Mouse (Mus musculus) cerebellum, postnatal 36 days (tissue): ENCODE measurements at regions not wholly inside any gene's neighbourhood (a gene's known extent, or its start where the extent isn't known, plus 50 kb on each side); places are given as distances from the start of the nearest gene placed in this dataset.
"Not testable (repeated sequence)": the region's sequence is repeated elsewhere in the genome, so short reads cannot be mapped to it uniquely, and the experiment has no call there.

Source experiments
- DNase-seq, 2 experiments: peaks; one replicate each; pipeline ENCODE4 v3.0.0; 2021 to 2022; ENCODE audit warnings: mixed read lengths in 2 of 2

DNA sequence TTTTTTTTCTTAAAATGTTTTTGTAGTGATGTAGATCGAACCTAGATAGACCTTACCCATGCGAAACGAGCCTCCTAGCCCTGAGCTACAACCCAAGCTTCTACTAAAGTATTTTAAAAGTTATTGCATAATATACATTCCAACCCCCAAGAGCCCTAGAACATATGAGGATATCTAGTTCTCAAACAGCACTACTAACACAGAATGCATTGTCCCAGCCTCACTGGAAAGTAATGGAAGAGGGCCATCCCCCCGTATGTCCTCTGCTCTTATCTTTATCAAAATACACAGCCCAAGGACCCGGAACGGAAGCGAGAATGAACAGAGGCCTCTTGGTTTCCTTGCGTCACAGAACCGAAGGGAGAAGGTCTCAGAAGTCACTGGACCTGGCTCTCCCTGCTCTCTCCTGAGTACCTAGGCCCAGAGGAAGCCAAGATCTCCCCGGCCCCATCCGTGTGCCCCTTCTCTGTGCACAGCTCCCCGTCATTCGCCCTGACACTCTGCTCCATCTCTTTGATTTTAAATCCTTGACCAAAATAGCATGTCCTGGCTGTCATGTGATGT, 165.0 kb upstream of the Pkdcc start:
- no peak for DNase-seq

DNA sequence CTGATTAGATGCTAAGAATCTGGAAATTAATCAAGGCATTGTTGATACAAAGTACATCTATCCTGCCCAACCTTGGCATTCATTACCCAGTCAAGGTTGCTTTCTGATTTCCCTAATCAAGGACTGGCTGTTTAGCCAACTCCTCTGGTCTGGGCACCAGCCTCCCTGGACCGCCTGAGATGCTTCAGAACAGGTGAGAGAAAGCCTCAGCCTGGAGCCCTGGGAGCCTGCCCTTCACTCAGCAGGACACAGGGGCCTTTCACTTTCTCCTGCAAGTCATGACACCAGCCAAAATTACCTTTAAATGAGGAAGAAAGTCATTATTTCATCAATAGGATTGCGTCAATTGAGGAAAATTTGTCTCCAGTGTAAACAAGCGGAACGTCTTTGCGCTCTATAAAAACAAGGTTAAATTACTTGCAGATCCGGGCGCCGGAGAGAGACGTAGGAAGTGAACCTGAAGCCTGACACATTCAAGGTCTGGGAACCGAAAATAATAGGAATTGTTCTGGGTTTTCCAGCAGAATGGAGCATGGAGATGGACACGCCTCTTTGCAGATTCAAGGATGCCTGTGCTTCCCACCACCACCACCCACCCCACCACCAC, 164.4 kb upstream of the Pkdcc start:
- no peak for DNase-seq

DNA sequence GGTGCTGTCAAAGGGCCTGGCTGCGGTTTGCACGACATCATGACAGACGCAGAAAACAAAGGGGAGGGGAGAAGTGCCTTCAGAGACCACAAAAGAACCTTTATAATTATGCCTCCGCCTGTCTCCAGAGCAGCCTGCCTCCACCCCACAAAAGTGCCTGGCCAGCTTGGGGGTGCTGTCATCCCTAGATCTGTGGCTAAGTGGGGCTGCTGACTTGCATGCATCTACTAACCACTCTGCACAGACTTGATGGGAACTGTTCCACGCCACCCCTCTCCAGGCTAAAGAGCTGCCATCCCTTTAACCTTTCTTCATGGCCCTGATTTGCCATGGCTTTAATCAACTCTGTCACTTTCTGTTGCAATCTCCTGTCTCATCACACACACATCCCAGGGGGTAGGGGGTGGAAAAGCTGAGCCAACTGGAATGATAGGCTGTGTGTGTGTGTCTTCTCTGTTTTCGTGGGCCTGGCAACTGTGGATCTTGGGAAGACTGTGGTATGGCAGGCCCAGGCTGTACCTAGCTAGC, 162.4 kb upstream of the Pkdcc start:
- no peak for DNase-seq

DNA sequence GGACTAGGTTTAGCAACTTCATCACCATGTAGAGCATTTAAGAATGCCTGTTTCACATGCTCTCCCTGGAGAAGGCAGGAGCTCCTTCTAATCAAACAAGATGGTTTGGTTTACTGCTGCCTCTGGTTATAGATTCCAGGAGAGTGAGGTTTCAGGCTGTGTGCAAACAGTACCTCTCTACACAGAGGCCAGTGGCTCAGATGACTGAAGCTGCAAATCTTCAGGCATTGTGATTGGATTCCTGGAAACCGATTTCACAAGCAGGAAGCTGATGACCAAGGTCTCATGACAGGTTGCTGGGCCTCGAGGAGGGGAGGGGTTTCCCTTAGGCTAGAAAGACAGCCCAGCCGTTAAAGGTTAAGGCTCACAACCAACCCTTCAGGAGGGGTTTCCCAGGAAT, 157.3 kb upstream of the Pkdcc start:
- DNase-seq = no peak

DNA sequence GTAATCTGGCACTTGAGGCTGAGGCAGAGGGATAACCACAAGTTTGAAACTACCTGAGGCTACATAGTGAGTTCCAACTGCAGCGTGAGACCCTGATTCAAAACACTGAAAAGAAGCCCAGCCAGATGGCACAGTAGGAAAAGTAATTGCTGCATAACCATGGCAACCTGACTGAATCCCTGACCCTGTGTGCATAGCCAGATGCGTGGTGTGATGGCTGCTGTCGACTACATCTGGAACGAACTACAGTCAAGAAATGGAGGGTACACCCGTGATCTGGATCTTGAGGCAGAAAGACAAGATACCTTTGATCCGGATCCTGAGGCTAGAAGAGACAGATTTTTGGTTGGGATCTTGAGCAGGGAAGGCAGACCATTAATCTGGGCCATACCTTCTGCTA, 153.2 kb upstream of the Pkdcc start:
- DNase-seq = no peak

DNA sequence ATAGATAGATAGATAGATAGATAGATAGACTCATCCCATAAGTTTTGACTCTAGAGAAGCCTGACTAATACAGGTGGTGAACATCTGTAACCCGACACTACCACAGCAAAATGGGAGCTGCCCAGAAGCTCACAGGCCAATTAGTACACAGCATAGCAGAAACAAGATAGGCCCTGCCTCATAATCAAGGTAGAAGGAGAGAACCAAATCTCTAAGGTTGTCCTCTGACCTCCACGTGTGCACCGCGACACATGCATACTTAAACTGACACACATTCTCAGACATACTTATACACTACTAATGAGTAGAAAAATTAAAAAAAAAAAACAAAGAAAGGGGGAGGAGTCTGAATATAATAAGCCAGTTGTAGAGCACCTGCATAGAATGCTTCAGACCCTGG, 151.2 kb upstream of the Pkdcc start:
- DNase-seq = no peak

DNA sequence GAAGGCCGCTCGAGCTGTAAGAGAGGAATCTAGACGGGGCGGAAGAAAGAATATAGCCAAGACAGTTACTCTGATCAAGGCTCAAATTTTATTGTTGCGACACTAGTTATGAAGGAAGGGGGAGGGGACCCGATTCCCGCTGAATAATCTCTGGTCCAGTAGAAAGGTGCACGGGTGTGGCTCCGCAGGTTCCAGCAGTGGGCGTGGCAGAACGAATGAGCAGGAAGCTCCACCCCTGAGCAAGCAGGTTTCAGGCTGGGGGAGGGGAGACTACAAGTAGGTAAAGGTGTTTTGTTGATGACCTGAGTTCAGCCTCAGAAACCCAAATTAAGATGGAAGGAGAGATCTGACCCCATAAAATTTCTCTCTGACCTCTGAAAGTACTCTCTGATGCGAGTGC, 150.7 kb upstream of the Pkdcc start:
- DNase-seq = not testable (repeated sequence)

DNA sequence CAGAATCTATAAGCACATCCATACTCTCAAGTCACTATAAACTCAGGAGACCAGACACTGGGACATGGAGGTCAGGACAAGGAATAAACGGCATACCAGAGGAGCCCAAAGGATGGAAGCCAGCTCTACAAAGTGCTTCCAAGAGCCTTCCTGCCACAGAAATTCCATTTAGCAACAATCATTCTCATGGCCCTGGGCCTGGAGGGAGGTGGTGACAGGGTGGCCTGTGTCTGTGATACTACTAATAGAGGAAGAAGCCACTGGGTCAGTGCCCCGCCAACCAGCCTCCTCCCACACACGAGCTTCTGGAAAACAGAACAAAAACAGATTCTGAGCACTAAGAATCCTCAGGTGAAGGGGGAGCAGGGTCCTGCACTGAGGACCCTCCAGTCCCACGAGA, 145.8 kb upstream of the Pkdcc start:
- no peak for DNase-seq

DNA sequence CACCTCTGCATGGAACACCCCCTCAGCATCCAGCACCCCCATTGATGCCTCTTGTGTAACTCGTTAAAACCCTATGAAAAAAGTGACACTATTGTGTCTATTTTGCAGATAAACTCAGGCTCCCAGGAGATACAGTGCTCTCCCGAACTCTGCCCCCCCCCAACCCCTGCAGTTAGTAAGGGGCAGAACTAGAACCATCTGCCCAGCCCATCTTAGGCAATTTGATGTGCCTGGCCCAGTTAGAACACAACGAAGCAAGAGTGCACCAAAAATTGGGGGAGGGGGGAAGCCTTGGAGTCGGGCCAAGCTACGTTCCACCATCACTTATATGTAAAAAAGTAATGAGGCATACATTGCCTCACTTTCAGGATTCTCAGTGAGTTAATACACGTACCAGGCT, 143.3 kb upstream of the Pkdcc start:
- DNase-seq = no peak

DNA sequence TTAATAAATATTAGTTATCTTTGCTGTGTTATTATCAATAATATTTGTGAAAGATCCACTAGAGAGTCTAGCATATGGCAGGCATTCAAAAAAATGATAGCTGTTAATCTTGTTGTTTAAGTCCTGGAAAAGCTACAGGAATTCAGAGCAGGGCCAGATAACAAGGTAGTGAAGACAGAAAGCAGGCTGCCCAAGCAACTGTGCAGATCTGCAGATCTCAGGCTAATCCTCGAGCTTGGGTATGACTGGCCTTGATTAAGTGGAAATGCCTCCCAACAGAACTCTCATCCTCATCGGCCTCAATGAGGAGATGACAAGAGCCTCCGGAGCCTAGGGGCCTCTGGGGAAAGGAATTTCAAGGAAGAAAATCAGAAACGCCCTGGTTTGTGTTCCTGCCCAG, 142.9 kb upstream of the Pkdcc start:
- no peak for DNase-seq

DNA sequence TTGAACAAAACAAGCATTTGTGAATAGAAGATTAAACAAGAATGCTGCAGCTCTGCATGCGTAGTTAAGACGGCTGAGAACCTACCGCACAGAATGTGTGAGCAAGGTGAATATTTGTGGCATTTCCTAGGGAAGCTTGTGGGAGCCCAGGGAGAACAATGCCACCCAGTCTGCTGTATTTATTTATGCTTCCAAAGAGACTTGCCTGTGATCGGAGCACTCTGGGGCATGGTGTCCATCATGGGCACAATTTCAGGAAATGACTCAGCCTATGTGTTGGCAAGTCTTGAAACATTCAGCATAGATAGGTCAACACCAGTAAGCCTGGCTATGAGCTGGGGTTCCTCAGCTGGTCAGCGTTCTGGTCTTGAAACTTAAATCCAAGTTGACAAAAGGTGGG, 140.2 kb upstream of the Pkdcc start:
- DNase-seq = no peak

DNA sequence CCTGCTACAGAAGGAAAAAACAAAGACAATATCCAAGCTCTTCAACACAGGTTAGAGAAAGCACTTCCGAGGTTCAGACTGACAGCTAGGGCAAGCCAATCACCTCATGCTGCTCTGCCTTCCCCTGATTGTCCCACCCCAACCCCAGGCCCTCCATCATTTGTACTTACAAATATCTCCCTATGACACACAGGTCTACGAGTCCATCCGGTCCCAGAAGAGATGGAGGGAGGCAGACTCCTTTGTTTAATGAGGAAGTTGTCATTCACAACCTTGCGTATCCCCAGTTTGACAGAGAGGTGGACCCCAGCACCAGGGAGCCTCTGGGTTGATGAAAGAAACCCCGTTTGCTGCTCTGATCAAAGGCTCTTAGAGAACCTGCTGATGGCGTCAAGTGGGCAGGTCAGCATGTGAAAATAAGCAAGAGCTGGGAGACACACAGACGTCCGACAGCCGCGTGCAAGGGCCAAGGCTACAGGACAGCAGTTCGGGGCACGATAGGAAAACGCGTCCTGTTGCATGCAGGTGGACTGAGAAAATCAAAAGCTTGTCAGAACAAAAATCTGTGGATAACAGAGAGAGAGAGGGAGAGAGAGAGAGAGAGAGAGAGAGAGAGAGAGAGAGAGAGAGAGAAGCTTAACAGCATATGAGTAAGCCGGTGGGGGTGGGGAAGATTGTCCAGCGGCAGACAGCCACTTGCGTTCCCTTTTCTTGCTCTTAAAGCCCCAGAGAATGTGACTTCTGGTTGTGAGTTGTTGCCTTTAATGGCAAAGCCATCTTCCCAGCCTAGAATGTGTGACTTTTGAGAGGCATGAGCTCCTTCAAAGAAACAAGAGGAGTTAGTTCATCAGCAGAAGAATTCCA, 137.1 kb upstream of the Pkdcc start:
- no peak for DNase-seq

DNA sequence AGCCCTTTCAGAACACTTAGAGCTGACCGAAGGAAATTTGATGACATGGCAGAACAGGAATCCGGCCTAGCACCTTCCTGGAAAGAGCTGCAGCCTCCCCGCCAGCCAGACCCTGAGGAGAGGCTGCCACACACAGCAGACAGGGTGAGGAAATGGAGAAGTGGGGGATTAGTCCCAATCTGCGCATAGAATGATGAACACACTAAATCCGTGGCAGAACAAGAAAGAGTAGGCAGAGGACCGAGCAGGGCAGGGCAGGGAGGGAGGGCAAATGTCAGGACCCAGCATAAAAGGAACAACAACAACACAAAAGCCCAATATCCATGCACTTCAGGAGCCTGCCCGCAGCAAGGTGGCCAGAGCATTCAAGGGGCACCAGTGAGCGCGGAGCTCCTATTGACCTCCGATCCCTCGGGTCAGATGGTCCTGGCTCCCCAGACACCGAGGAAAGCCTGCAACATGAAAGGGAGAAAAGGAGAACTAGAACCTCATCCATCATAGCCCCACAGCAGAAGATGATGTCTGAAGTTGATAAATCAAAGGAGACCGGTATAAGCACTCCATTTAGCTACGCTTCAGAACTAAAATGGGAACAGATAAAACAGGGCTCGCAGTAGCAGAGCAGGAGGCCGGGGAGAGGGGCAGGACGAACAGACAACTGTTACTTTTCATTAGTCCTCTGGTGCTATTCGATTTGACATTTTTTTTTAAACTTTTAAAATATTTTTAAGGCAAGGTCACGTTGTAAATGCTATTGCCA, 136.3 kb upstream of the Pkdcc start:
- DNase-seq = no peak

DNA sequence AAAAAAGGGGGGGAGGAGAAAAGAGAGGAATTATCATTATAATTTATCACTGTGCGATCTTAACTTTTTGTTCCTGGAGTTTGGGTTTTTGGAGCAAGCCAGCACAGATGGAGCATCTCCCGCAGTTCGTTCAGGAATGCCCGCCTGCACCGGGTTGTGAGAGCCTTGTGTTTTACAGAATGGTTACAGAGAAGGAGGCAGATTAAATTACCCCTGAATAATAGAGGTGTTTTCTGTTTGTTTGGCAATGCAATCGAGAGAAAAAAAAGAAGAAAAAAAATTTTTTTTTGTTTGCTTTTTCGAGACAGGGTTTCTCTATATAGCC, 135.8 kb upstream of the Pkdcc start:
- DNase-seq = no peak

DNA sequence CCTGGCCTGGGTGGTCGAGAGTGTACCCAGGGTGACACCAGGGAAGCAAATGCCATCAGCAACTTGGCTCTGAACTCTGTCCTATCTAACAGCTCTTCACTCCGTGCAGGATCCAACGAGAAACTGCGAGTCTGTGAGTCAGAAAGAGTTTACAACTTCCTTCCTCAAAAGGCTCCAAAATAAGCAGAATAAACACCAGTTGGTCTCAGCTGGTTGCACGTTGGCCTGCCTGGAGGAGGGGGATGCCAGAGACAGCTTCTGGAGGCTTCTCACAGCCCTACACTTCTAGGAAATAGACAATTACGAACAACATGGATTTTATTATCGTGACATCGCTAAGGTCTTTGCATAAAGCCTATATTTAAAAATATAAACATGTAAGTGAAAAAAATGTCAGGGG, 133.4 kb upstream of the Pkdcc start:
- no peak for DNase-seq

DNA sequence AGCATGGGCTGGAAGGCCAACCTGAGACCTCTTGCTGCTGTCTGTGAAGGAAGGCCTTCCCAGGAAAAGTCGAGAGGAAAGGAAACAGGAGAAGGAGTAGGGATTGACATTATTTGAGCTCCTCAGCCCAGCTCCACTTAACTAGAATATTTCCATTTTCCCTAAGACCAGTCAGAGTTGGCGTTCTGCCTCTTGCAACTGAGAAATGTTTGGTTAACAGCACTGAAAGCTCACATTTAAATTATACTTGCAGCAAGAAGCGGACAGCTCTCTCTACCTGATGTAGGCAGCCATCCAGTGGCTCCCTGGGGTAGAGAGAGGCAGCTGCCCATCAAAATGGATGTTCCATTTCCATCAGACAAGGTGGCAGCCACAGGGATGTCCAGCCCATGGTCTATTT, 131.6 kb upstream of the Pkdcc start:
- no peak for DNase-seq

DNA sequence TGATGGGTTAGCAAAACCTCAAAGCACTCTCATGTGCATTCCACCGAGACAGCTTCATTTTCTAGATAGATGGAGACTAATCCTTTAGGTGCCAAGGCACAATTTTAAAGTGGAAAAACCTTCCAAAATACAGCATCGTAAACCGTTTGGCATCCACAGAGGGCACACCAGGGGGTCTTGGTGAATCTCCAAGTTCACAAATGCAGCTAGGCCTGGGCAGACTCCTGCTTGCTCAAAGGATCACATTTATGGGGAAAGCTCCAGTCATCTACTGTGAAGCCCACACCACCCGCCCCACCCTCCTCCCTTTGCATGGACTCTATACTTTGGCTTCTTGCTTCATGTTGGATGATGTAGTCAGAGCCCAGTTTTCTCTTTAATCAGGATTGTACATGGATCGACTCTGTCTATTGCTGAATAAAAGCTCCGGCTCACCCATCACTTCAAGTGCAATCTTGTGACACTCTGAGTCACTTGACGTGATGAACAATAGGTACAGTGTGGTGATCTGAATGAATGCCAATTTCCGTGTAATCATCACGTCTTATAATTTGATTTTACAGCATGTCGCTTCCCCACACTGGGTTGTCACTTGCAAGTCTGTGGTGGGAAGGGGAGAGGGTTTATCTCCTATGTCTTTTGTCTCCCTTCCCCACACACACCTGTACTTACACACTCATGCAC, 129.2 kb upstream of the Pkdcc start:
- no peak for DNase-seq

DNA sequence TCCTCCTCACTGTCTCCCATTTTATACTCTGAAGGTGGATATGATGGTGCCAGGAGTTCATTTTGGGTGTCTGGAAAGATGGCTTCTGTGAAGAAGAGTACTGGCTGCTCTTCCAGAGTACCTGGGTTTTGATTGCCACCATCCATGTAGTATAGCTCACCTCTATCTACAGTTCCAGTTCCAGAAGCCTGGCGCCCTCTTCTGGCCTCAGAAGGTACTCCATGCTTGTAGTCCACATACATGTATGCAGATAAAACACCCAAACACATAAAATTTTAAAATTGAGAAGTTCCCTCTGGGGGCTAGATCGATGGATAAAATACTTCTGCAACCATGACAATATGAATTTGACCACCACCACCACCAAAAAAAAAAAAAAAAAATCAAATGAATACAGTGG, 128.4 kb upstream of the Pkdcc start:
- no peak for DNase-seq

DNA sequence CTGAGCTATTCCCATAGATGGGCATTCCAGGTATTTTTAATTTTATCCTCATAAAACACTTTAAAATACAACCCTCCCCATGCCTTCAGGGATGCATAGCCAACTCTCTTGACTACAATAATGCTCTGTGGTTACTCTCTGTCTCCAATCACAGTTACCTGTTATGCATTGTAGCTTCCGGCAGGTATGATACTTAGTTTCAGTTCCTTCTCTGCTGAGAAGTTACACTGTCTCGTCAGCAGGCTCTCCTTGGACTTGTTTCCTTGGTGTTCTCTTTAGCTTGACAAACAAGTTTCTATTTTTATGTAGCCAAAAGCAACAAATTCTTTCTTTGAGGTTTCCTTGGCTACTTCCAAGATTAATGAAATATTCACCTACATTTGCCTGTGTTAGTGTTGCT, 126.6 kb upstream of the Pkdcc start:
- no peak for DNase-seq

DNA sequence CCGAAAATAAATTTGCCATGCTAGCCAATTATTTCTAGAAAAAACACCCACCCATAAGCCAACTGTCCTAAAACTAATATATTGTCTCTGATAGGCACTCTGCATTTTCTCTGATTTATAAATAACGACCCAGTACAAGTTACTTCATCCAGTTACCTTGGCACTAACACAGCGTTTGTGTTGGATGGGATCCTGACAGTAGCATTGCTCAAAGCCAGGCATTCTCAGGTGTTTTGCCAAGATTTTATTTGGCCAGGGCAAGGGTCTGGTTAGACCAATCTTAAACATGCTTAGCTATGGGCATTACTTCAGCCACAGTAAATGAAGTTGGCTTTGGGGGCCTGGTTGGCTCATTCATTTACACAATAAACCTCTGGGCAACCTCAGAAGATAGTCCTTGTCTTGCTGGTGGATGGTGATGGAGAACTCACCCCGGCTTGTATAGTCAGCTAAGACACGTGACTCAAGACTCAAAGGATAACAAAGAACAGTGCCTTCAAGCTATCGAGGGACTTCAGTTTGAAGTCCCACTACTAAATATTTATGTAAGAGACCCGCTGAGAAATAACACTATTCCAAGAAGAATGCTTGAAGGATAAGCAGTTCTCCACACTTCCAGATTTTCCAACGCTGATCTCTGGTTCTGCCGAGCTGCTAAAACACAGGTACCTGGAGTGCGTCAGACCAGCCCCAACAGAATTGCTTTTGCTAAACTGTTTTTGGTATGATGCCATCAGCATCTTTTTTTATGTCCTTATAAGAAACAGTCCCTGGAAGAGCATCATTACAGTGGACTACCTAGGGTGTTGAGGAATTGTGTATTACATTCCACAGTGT, 125.0 kb upstream of the Pkdcc start:
- no peak for DNase-seq

DNA sequence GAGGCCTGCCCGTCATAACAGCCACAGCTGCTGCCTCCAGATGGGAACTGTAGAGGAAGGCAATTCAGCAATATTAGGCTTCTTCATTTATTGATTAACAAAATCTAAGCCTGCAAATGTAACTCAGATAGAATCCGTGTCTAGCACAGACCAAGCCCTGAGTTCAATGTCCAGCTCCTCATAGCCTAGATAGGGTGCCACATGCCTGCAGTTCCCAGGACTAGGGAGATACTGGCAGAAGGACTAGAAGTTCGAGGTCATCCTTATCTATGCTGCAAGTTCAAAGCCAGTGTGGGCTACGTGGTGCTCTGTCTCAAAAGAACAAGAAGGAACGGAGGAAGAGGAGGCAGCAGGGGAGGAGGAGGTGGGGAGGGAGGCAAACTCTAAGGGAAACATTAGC, 121.2 kb upstream of the Pkdcc start:
- no peak for DNase-seq

DNA sequence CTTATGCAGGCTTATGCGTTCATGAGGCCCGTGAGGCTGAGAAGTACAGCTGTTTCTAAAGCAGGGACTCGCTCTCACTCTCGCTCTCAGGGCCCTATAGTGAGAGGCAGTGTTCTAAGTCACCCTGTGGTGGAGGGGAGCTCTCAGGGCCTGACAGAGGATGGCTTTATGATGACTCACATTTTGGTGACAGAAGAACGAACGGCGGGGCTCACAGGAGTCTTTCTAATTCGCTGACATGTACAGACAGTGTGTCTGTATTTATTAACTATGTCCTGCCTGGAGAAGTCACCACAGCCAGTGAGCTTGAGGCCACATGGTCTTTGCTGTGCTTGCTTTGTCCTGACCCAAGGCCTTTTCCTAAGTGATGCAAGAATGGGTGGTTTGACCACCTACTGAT, 118.6 kb upstream of the Pkdcc start:
- no peak for DNase-seq
